Mouse (Mus musculus): Measurements from ENCODE around the gene Tacc2.

DNA sequence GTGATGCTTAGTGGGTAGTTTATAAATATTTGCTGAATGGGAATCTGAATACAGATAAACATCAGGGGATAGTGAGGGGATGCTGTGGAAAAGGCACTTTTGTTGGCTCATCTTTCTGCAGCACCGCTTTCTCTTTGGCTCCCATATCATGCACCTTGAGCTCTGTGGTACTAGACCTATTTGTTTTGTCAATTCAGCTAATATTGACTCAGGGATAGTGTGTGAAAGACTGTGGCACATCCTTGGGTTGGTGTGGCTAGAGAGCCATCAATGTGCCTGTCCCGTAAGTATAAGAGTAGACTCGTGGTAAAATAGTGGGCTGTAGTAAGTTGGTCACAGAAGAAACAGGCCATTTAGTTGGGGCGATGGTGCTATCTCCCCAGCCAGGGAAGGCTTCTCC lies 210.3 kb downstream of the Tacc2 start:
- TF ChIP-seq CTCF (IDR thresholded peaks at IDR 0.05; ENCODE audit: low read depth, low read length) (no peak), POLR2A (IDR thresholded peaks at IDR 0.05; ENCODE audit: extremely low read depth, insufficient read depth, low read length) (no peak)

Data from liver, adult 2 months (tissue).